Mouse (Mus musculus): Measurements from ENCODE around the gene Ptpn6. TPM values are rescaled to one million over a fixed set of nuclear protein-coding genes. Genes with fewer than 3 reads are reported as not detected.
"Not testable (repeated sequence)": the region's sequence is repeated elsewhere in the genome, so short reads cannot be mapped to it uniquely, and the experiment has no call there.

The Ptpn6 gene
- total and polyA plus RNA-seq, 2 experiments from 2014 or later: 2.2 to 3.8 TPM

- Histone ChIP-seq H3K4me1 (ENCODE audit: insufficient read depth) (no peaks in the 10 kb centered on the region), H3K9ac (no peak overlapping the region), H3K27ac (ENCODE audit: low read depth, low read length) (no peak overlapping the region), H3K27me3 (ENCODE audit: insufficient read depth, low read length) (no peaks in the 10 kb centered on the region), H3K4me2 (ENCODE audit: low read depth) (no peak overlapping the region), H3K36me3 (ENCODE audit: insufficient read depth) (no peaks in the 10 kb centered on the region), H3K4me3 (ENCODE audit: low read depth, low read length) (no peak overlapping the region), H3K9me3 (ENCODE audit: low read length) (no peaks in the 10 kb centered on the region)
- DNase-seq (no peak), ATAC-seq (no peak)
- TF ChIP-seq CTCF (IDR thresholded peaks at IDR 0.05; ENCODE audit: low read depth): no peak
- 92% methylated on average over 3 of the region's 3 CpGs for WGBS
Observed at GRCm38 (mm10) chr6:124690517-124690916, 48.0 kb downstream of the Ptpn6 start.

GRCm38 (mm10) chr6:124689011-124689410, 49.5 kb downstream of the Ptpn6 start:
- TF ChIP-seq CTCF (IDR thresholded peaks at IDR 0.05; ENCODE audit: low read depth): no peak
- Histone ChIP-seq H3K27ac (ENCODE audit: low read depth, low read length) (no peak overlapping the region), H3K4me1 (ENCODE audit: insufficient read depth) (no peaks in the 10 kb centered on the region), H3K4me2 (ENCODE audit: low read depth) (no peak overlapping the region), H3K27me3 (ENCODE audit: insufficient read depth, low read length) (no peaks in the 10 kb centered on the region), H3K36me3 (ENCODE audit: insufficient read depth) (no peaks in the 10 kb centered on the region), H3K9me3 (ENCODE audit: low read length) (no peaks in the 10 kb centered on the region), H3K9ac (no peak overlapping the region), H3K4me3 (ENCODE audit: low read depth, low read length) (no peak overlapping the region)
- no peak for DNase-seq
- ATAC-seq: no peak
- whole genome bisulfite sequencing: 91% methylated on average over 3 of the region's 3 CpGs

- H3K4me2 ChIP-seq (ENCODE audit: low read depth): no peak overlapping the region
- no peaks in the 10 kb centered on the region for H3K27me3 ChIP-seq (ENCODE audit: insufficient read depth, low read length)
- H3K9ac ChIP-seq: no peak overlapping the region
- WGBS: 90% methylated on average over 8 of the region's 8 CpGs
- DNase-seq: no peak
- H3K4me3 ChIP-seq (ENCODE audit: low read depth, low read length): no peak overlapping the region
- no peak for ATAC-seq
- TF ChIP-seq CTCF (IDR thresholded peaks at IDR 0.05; ENCODE audit: low read depth): no peak
- H3K4me1 ChIP-seq (ENCODE audit: insufficient read depth): no peaks in the 10 kb centered on the region
- no peak overlapping the region for H3K27ac ChIP-seq (ENCODE audit: low read depth, low read length)
- no peaks in the 10 kb centered on the region for H3K36me3 ChIP-seq (ENCODE audit: insufficient read depth)
- H3K9me3 ChIP-seq (ENCODE audit: low read length): no peaks in the 10 kb centered on the region
Observed at GRCm38 (mm10) chr6:124688151-124688758, 50.3 kb downstream of the Ptpn6 start.

GRCm38 (mm10) chr6:124686644-124687043, 51.9 kb downstream of the Ptpn6 start:
- not testable (repeated sequence) for H3K27ac ChIP-seq (ENCODE audit: low read depth, low read length); H3K27me3 ChIP-seq (ENCODE audit: insufficient read depth, low read length); DNase-seq; H3K4me3 ChIP-seq (ENCODE audit: low read depth, low read length); H3K4me1 ChIP-seq (ENCODE audit: insufficient read depth); ATAC-seq; H3K36me3 ChIP-seq (ENCODE audit: insufficient read depth); H3K9me3 ChIP-seq (ENCODE audit: low read length); H3K4me2 ChIP-seq (ENCODE audit: low read depth); H3K9ac ChIP-seq
- 0 out of 2 replicates have a peak, but pooled peaks have one; percentile 17 for TF ChIP-seq CTCF (IDR thresholded peaks at IDR 0.05; ENCODE audit: low read depth)
- WGBS: 91% methylated on average over 1 of the region's 1 CpGs

- no peak for TF ChIP-seq CTCF (IDR thresholded peaks at IDR 0.05; ENCODE audit: low read depth)
- no peak for ATAC-seq
- H3K4me3 ChIP-seq (ENCODE audit: low read depth, low read length): no peak overlapping the region
Observed at GRCm38 (mm10) chr6:124685606-124686386, 52.7 kb downstream of the Ptpn6 start.

GRCm38 (mm10) chr6:124683591-124684417, 54.7 kb downstream of the Ptpn6 start:
- H3K9me3 ChIP-seq (ENCODE audit: low read length): no peaks in the 10 kb centered on the region
- DNase-seq: no peak
- H3K4me1 ChIP-seq (ENCODE audit: insufficient read depth): no peaks in the 10 kb centered on the region
- no peak for ATAC-seq
- H3K27ac ChIP-seq (ENCODE audit: low read depth, low read length): no peak overlapping the region
- H3K36me3 ChIP-seq (ENCODE audit: insufficient read depth): no peaks in the 10 kb centered on the region
- H3K27me3 ChIP-seq (ENCODE audit: insufficient read depth, low read length): no peaks in the 10 kb centered on the region
- no peak overlapping the region for H3K4me3 ChIP-seq (ENCODE audit: low read depth, low read length)
- 88% methylated on average over 14 of the region's 14 CpGs for WGBS
- no peak overlapping the region for H3K9ac ChIP-seq
- no peak for TF ChIP-seq CTCF (IDR thresholded peaks at IDR 0.05; ENCODE audit: low read depth)
- no peak overlapping the region for H3K4me2 ChIP-seq (ENCODE audit: low read depth)

More at GRCm38 (mm10) chr6:124685606-124686386, 52.7 kb downstream of the Ptpn6 start:
- H3K27me3 ChIP-seq (ENCODE audit: insufficient read depth, low read length): no peaks in the 10 kb centered on the region
- WGBS: 91% methylated on average over 12 of the region's 12 CpGs
- H3K27ac ChIP-seq (ENCODE audit: low read depth, low read length): no peak overlapping the region
- H3K4me1 ChIP-seq (ENCODE audit: insufficient read depth): no peaks in the 10 kb centered on the region
- no peaks in the 10 kb centered on the region for H3K36me3 ChIP-seq (ENCODE audit: insufficient read depth)
- no peak overlapping the region for H3K9ac ChIP-seq
- H3K9me3 ChIP-seq (ENCODE audit: low read length): no peaks in the 10 kb centered on the region
- no peak overlapping the region for H3K4me2 ChIP-seq (ENCODE audit: low read depth)
- DNase-seq: no peak

- DNase-seq; H3K4me3 ChIP-seq (ENCODE audit: low read depth, low read length); H3K4me2 ChIP-seq (ENCODE audit: low read depth); H3K4me1 ChIP-seq (ENCODE audit: insufficient read depth); H3K9me3 ChIP-seq (ENCODE audit: low read length); ATAC-seq; H3K27ac ChIP-seq (ENCODE audit: low read depth, low read length); H3K36me3 ChIP-seq (ENCODE audit: insufficient read depth); H3K9ac ChIP-seq; H3K27me3 ChIP-seq (ENCODE audit: insufficient read depth, low read length): not testable (repeated sequence)
- whole genome bisulfite sequencing: 35% methylated on average over 6 of the region's 6 CpGs
Observed at GRCm38 (mm10) chr6:124682291-124682690, 56.2 kb downstream of the Ptpn6 start.
